Mouse (Mus musculus) liver, adult 2 months (tissue): Measurements from ENCODE around the gene Casp8ap2.

Experiments used
- CTCF ChIP-seq: fragments of 200-500 bp; IDR thresholded peaks from 2 replicates; pipeline ENCODE4 v1.5.1; 2011; ENCODE audit warnings: low read depth, low read length, control low read depth
- POLR2A ChIP-seq: fragments of 200-500 bp; IDR thresholded peaks from 2 replicates; pipeline ENCODE4 v1.6.1; 2011; ENCODE audit warnings: low read length, control low read depth; ENCODE audit not compliant: insufficient read depth; ENCODE audit errors: extremely low read depth

DNA sequence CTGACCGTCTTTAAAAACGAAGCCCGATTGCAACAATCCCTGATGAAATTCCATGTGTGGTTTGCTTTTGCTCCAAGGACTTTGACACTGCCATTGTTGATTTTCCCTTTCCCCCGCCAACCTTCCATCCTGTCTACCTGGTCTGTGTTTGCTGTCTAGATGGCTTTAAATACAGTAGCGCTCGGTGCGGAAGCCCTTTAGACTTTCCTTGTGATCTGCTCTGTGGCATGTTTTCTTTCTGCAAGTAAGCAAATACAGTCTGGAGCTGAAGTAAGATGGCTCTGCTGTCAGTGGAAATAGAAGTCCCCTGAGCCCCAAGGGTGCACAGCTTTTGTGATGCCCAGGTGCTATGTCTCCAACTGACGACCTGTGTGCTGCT lies 44.3 kb upstream of the Casp8ap2 start:
- TF ChIP-seq CTCF (no peak), POLR2A (no peak)
